Comparison of ENCODE assay signal across 49 mouse cellular contexts in genomic region chr16:43653288-43653687, GRCm38 (mm10). TPM values are rescaled to one million over a fixed set of nuclear protein-coding genes. Genes with fewer than 3 reads are reported as not detected.
"Had no signal": no experiment of that assay in that cellular context is flagged by ENCODE, and none has a peak within 500 bp of the region (broad histone marks: within the 10 kb centered on the region; RNA-seq: fewer than 3 reads in every experiment).

No protein-coding gene starts in this region.

- H3K9me3 ChIP-seq: heart, embryonic 10.5 days; heart, embryonic 12.5 days; heart, embryonic 13.5 days; heart, embryonic 15.5 days; hindbrain, embryonic 10.5 days; hindbrain, embryonic 12.5 days; hindbrain, embryonic 13.5 days; hindbrain, embryonic 15.5 days; intestine, embryonic 15.5 days; kidney, embryonic 15.5 days had no signal

- H3K4me3 ChIP-seq: heart, embryonic 10.5 days; heart, embryonic 12.5 days; heart, embryonic 13.5 days; heart, embryonic 15.5 days; hindbrain, embryonic 10.5 days; hindbrain, embryonic 12.5 days; hindbrain, embryonic 13.5 days; hindbrain, embryonic 15.5 days; intestine, embryonic 15.5 days; kidney, embryonic 15.5 days; layer of hippocampus, adult 2 months; left cerebral cortex, adult 2 months had no signal

- H3K27me3 ChIP-seq: heart, embryonic 12.5 days; heart, embryonic 13.5 days; heart, embryonic 15.5 days; hindbrain, embryonic 12.5 days; hindbrain, embryonic 13.5 days; hindbrain, embryonic 15.5 days; intestine, embryonic 15.5 days; kidney, embryonic 15.5 days had no signal

- H3K9ac ChIP-seq: heart, embryonic 12.5 days; heart, embryonic 13.5 days; heart, embryonic 15.5 days; hindbrain, embryonic 12.5 days; hindbrain, embryonic 13.5 days; hindbrain, embryonic 14.5 days; hindbrain, embryonic 15.5 days; intestine, embryonic 15.5 days; kidney, embryonic 15.5 days had no signal

- DNase-seq: heart, postnatal 10 days; heart, postnatal 14 days; heart, postnatal 36 days; heart, postnatal 4 days; kidney, adult 11 months; kidney, adult 18-20 months; kidney, adult 2 months; kidney, adult 8-10 months; kidney, adult 9 months; kidney, postnatal 10 days; kidney, postnatal 14 days; kidney, postnatal 25 days; kidney, postnatal 36 days; kidney, postnatal 4 days; layer of hippocampus, adult 9-11 months; layer of hippocampus, postnatal 36 days had no signal

- H3K36me3 ChIP-seq: heart, embryonic 10.5 days; heart, embryonic 12.5 days; heart, embryonic 13.5 days; heart, embryonic 15.5 days; hindbrain, embryonic 10.5 days; hindbrain, embryonic 12.5 days; hindbrain, embryonic 13.5 days; hindbrain, embryonic 15.5 days; intestine, embryonic 15.5 days; kidney, embryonic 15.5 days had no signal

- H3K4me2 ChIP-seq: heart, embryonic 11.5 days; heart, embryonic 12.5 days; heart, embryonic 13.5 days; heart, embryonic 15.5 days; hindbrain, embryonic 12.5 days; hindbrain, embryonic 13.5 days; hindbrain, embryonic 14.5 days; hindbrain, embryonic 15.5 days; intestine, embryonic 15.5 days; kidney, embryonic 15.5 days had no signal

- H3K27ac ChIP-seq: heart, embryonic 10.5 days; heart, embryonic 13.5 days; heart, embryonic 15.5 days; hindbrain, embryonic 10.5 days; hindbrain, embryonic 12.5 days; hindbrain, embryonic 13.5 days; hindbrain, embryonic 14.5 days; hindbrain, embryonic 15.5 days; hindbrain, postnatal 0 days; intestine, embryonic 15.5 days; kidney, embryonic 15.5 days; kidney, postnatal 0 days; layer of hippocampus, adult 2 months; left cerebral cortex, adult 2 months had no signal

- H3K4me1 ChIP-seq: heart, embryonic 10.5 days; heart, embryonic 12.5 days; heart, embryonic 13.5 days; heart, embryonic 15.5 days; hindbrain, embryonic 10.5 days; hindbrain, embryonic 12.5 days; hindbrain, embryonic 13.5 days; hindbrain, embryonic 15.5 days; intestine, embryonic 15.5 days; kidney, embryonic 15.5 days had no signal

RNA-seq across cellular contexts. Expression of gene Tigit, which starts 10.7 kb away (rescaled TPM):
- total RNA-seq: heart, postnatal 10 days; heart, postnatal 14 days; heart, postnatal 25 days; heart, postnatal 36 days; heart, postnatal 4 days; hematopoietic stem cell, adult 5-6 weeks; hindbrain, postnatal 0 days; layer of hippocampus, adult 18-20 months; layer of hippocampus, adult 2 months; layer of hippocampus, adult 8-10 months; layer of hippocampus, postnatal 10 days; layer of hippocampus, postnatal 14 days; layer of hippocampus, postnatal 25 days; layer of hippocampus, postnatal 36 days; left cerebral cortex, adult 18-20 months; left cerebral cortex, adult 2 months had no signal
- polyA plus RNA-seq: heart, embryonic 10.5 days; heart, embryonic 11.5 days; heart, embryonic 12.5 days; heart, embryonic 13.5 days; heart, embryonic 14.5 days; heart, embryonic 15.5 days; heart, postnatal 0 days; hindbrain, embryonic 10.5 days; hindbrain, embryonic 11.5 days; hindbrain, embryonic 12.5 days; hindbrain, embryonic 13.5 days; hindbrain, embryonic 14.5 days; hindbrain, embryonic 15.5 days; hindbrain, embryonic 16.5 days; intestine, embryonic 14.5 days; intestine, embryonic 15.5 days; intestine, embryonic 16.5 days; intestine, postnatal 0 days; kidney, embryonic 14.5 days; kidney, embryonic 15.5 days; kidney, embryonic 16.5 days; kidney, postnatal 0 days had no signal
